Mouse (Mus musculus): ENCODE results near the gene Ube2r2. TPM values are rescaled to one million over a fixed set of nuclear protein-coding genes. Genes with fewer than 3 reads are reported as not detected.

The Ube2r2 gene
- polyA plus RNA-seq, 1 experiment: 21.5 TPM

DNA sequence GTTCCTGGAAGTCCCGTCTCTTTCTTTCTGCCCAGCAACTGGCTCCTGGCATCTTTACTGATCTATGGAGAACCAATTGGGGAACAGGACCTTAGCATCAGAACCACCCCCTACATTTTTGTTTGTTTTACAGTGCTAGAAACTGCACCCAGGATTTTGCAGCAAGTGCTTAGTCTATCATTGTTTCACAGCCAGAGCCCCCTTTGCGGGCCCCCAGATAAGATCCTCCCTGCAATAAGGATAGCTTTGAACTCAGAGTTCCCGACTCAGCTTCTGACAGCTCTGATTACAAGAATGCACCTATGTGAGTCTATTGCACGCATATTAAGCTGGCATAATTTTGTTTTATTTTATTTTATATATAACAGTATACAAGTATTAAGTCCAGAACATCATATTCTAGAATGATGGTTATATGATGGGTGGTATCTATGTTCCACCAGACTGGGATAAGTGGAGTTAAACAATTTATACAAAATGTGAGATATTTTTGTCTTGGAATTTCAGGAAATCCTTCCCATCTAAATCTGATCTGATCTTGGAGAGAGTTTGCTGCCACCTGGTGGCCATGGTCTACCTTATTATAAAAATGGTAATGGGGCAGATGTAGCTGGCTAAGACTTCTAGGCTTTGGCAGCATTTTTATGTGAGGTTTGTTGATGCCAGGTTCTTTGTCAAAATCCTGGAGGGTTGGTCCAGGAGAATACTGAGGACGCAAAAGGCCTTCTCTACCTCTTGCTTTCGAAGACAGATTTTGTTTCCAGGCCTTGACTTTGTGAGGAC is 30.3 kb downstream of the Ube2r2 start:
- 62% methylated on average over 6 of the region's 6 CpGs for WGBS
- DNase-seq (ENCODE audit: low read depth, low spot score): peak; percentile 46

DNA sequence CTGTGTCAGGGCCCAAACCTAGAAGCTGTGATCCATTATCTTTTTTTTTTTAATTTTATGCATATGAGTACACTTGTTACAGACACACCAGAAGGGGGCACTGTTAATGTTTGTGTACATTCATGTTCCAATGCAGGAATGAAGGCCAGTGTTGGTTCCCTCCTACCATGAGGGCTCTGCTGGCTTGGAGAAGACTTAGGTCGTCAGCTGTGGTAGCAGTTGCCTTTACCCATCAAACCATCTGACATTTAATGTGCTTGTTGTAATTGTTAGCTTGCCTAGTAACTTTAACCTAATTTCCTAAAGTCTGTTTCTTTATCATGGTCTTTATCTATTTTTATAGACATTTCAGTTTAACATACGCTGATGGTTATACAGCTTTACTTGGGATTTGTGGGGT is 35.4 kb downstream of the Ube2r2 start:
- 77% methylated on average over 2 of the region's 2 CpGs for WGBS

DNA sequence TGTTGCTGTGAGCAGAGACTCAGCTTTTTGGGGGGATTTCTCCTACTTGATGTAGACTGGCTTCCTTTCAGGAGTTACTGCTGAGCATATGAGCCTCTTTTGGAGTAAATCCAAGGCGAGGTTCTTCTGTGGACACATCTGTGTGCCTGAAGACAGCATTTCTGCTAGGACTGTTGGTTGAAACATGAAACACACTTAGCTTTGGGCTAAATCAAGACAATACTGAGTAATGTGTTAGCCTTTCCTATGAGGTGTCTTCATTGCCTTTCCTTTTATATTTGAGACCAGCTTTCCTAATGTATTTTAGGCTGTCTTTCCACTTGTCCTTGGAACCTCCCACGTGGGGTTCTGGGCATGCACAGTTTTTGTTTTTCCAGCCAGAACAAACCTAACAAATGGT is 39.1 kb downstream of the Ube2r2 start:
- WGBS: 61% methylated on average over 2 of the region's 2 CpGs
- no peak for DNase-seq (ENCODE audit: low read depth, low spot score)

More for the DNA sequence above, 35.4 kb downstream of the Ube2r2 start:
- DNase-seq (ENCODE audit: low read depth, low spot score): no peak

DNA sequence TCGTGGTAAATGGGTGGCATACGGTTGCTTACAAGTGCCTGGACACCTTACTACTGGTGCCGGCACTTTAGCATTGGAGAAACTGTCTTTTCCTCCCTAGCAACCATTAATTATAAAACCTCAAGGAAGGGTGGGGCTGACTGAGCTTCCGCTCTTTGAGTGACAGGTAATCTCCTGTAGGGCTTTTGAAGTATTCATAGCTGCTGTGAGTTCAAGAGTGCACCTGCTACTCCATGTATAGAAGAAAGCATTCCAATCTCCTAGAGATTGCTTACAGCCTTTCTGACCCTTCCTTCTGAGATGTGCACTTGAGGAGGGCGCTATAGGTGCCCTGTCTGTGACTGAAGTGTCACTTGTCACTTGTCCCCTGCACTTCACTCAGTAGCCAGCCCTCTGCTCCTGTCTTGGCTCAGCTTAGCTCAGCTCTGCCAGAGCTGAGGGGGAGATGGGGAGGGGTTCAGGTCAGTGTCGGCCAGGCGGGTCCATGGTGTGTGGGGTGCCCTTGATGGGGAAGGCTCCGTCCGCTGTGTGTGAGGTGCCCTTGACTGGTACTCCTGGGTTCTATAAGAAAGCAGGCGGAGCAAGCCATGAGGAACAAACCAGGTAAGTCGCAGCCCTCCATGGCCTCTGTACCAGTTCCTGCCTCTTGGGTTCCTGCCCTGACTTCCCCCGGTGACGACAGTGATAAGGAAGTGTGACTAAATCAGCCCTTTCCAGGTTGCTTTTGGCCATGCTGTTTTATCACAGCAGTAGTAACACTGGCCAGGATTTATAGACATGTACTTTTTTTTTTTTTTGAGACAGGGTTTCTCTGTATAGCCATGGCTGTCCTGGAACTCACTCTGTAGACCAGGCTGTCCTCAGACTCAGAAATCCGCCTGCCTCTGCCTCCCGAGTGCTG is 44.5 kb downstream of the Ube2r2 start:
- DNase-seq (ENCODE audit: low read depth, low spot score): no peak
- 79% methylated on average over 15 of the region's 15 CpGs for WGBS

DNA sequence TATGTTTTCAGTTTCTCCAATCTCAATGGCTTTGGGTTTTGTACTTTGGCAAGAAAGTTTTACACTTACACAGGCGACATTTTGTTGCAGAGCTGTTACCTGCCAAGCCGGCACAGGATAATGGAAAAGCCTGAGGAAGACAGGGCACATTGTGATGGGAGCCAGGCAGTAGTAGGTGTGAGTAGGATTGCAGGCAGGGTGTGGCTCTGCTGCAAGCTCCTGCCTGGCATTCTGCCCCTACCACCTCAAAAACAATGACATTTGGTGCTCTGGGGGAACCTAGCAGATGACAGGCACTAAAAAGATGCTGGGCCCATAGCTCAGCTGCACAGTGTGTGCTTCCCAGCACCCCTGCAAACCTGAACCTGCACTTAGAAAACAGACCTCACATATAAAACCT is 54.3 kb downstream of the Ube2r2 start:
- WGBS: 78% methylated on average over 2 of the region's 2 CpGs
- DNase-seq (ENCODE audit: low read depth, low spot score): no peak

DNA sequence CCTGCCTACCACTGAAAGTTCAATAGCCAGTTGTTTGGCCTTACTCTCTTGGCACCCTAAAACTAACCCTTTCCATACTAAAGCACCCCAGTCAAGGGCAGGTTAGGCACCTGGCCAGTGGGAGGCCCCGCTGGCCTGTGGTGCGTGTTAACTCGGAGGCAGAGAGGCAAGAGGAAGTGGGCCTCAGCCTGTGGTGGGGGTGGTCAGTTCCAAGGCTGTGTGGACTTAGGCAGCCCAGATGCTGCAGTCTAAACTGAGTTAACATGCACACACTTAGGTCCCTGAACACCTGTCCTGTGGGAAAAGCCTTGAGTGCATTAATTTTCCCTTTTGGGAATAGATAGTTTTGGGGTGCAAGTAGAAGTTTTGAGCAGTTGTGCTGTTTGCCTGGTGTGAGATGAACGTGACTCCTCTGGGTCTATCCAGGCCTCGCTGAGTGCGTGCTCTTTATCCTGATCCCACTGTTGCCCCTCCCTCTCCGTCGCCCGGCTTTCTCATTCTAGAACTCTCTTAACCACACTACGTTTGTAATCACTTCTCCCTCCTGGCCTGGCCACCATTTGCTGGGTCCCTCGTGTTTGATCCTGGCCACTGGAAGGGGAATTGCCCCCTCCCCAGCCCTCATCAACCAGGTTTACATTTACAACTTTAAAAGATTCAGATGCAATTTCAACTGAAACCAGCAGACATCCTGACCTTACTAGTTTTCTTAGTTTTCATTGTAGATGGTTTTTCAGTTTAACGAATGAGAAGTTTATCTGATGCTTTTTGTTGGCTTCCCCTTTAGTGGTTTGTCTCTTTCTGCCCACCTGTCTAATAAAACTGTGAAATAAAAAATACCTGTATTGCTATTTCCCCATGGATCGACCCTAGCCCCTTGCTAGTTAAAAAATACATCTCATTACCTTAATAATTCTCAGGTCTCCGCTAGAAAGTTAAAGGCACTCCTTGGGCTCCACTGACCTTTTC is 57.3 kb downstream of the Ube2r2 start:
- WGBS: 60% methylated on average over 14 of the region's 14 CpGs
- DNase-seq (ENCODE audit: low read depth, low spot score): no peak

DNA sequence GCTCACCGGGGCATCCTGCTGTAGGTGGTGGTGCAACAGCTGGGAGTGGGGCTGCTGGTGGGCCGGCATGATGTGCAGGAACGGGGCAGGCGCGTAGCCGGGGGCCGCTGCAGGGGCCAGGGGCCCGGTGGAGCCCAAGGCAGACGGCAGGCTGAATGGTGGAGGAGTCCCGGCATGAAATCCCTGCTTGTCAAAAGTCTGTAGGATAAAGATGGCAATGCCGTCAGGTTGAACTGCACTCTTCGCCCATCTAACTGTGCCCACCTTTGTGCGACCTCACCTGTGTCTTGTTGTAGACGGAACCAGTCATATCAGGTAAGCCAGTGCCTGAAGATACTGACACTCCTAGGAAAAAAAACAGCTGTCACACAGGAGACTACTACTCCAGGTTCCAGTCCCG is 59.8 kb downstream of the Ube2r2 start:
- DNase-seq (ENCODE audit: low read depth, low spot score): no peak
- 89% methylated on average over 15 of the region's 15 CpGs for WGBS

DNA sequence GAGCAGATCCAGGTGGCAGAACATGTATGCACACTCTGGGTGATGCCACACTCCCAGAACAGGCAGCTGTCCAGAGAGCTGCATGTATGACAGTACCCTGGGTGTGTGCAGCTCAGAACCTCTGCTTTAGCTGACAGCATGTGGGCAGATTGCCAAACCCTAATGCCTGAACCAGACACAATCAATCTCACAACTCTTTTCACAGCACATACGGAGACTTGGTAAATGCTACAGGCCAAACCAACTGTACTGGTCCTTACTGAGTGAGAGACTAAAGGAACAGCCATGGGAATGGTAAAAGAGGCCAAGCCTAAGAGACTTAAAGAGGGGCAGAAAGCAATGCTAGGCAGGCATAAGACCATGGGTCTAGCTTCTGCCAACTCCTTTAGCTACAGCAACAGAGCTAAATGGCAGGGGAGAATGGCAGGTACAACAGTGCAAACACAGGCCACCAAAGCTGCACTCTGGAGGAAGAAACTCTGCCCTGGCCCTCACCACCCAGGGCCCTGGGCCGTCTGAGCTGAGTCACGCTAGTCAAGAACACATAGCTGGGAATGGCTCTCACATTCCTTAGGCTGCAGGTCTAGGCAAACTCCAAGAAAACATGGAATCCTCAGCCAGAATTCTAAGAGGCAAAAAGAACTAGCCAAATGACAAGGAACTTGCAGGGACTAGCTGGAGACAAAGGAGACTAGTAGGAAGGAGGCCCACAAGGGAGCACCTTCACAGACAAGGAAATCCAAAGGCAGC is 61.5 kb downstream of the Ube2r2 start:
- 64% methylated on average over 3 of the region's 3 CpGs for WGBS
- no peak for DNase-seq (ENCODE audit: low read depth, low spot score)

DNA sequence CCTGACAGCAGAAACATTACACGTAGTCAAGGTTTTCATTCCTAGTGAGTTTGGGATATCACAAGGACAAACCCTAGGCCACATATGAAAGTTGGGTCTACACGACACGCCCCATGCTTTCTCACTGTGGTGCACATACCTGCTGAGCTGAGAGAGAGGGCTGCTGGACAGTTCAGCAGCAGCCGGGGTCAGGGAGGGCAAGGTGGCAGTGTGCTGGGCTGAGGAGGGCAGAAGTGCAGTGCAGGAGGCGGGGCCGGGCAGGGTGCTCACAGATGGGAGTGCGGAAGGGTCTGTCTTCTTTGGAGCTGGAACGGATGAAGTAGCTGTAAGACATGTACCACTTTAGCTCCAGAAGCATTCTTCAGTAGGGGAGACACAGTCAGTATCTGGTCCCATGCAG is 66.6 kb downstream of the Ube2r2 start:
- 91% methylated on average over 8 of the region's 8 CpGs for WGBS
- no peak for DNase-seq (ENCODE audit: low read depth, low spot score)

DNA sequence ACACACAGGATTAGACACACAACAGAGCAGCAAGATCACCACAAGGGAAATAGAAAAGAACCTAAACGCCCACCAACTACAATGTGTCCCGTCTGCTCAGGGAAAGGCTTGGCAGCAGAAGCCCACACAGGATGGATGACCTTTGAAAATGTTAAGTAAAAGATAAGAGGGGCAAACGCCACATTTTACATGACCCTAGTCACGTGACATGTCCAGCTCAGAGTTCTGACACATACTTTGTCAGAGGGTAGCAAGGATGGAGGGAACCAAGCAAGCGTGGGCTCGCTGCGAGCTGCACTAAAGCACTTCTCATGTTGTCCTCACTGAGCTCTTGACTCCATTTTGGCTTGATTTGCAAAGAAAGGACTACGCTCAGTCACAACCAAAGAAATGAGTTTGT is 70.2 kb downstream of the Ube2r2 start:
- no peak for DNase-seq (ENCODE audit: low read depth, low spot score)
- WGBS: 91% methylated on average over 8 of the region's 8 CpGs

DNA sequence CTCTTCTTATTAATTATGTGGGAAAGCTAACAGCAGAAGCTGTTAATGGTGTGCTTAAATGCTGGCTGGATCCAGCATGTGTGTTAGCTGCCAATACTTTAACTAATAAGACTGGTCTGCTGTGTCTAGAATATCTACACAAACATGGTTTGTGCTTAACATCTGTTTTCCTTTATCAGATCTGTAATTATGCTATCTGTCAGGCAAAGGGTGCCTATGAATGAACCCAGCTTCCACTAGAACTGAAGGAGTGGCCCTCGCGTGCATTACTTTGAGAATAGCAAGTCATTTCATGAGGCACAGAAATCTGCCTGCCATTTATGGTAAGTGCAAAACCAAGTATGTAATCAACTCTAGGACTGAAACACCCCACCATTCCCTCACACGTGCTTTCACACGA is 72.5 kb downstream of the Ube2r2 start:
- WGBS: 73% methylated on average over 4 of the region's 4 CpGs
- no peak for DNase-seq (ENCODE audit: low read depth, low spot score)

DNA sequence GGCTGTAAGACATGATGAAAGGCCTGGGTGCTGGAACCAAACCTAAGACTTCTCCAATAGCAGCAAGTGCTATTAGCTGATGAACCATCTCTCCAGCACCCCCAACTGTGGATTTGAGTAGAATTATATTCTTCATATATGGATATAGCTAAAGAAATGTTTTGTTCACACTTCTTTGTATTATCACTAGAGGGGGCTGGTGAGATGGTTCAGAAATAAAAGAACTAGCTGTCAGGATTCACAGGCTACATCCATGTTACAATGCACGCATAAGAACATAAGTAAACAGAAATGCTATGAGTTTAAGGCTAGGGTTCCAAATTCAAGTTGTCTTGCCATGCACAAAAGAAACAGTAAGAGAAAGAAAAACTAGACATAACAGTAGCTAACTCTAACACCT is 89.9 kb downstream of the Ube2r2 start:
- 77% methylated on average over 1 of the region's 1 CpGs for WGBS
- DNase-seq (ENCODE audit: low read depth, low spot score): no peak

DNA sequence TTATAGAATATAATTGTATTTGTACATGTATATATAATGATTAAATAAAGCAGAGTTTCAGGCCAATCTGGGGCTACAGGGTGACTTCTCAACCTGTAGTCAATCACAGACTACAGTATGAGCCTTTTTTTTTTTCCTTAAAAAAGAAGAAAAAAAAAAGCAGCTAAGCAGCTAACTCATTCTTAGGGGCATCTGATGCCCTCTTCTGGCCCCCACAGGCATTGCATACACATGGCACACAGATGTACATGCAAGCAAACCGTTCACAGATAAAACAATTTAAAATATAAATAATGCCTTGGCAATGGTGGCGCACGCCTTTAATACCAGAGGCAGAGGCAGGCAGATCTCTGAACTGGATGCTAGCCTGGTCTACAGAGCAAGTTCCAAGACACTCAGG is 90.8 kb downstream of the Ube2r2 start:
- 69% methylated on average over 3 of the region's 3 CpGs for WGBS
- no peak for DNase-seq (ENCODE audit: low read depth, low spot score)

DNA sequence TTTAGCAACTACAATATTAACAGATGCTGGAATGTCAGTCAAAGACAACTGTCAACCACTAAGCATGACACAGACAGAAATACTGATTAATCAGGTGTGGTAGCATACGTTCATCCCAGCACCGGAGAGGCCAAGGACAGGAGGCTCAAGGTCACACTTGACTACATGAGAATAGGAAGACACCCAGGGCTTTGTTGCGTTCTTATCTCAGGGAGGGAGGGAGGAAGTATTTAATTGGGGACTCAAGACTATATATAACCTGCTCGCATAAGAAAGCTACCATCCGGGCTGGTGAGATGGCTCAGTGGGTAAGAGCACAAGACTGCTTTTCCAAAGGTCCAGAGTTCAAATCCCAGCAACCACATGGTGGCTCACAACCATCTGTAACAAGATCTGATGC is 100.1 kb downstream of the Ube2r2 start:
- 73% methylated on average over 5 of the region's 5 CpGs for WGBS
- DNase-seq (ENCODE audit: low read depth, low spot score): no peak

DNA sequence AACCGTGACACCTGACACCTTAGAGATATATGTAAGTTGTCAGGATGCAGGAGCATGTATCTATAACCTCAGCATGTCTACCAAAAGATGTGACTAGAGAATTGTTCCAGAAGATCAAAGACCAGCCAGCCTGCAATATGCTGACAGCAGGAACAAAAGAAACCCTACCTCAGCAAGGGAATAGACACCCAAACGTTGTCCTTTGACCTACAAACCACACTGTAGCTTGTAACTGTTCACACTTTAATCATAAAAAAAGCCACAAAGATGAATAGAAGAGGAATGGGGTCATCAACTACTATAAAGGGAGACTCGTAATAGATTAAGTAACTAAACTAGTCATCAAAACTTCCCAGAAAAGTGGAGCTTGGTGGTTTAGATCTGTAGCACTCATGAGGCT is 105.4 kb downstream of the Ube2r2 start:
- WGBS: 57% methylated on average over 3 of the region's 3 CpGs
- no peak for DNase-seq (ENCODE audit: low read depth, low spot score)

Data from large intestine, adult 2 months (tissue).